Comparison of ENCODE assay signal across 18 mouse cellular contexts in genomic region chr5:32989959-32990640, GRCm38 (mm10). TPM values are rescaled to one million over a fixed set of nuclear protein-coding genes. Genes with fewer than 3 reads are reported as not detected.
DNase-seq lines count a peak whose midpoint lies in the region; ATAC-seq and TF ChIP-seq lines count a peak whose summit lies in the region.
"Had no signal": no experiment of that assay in that cellular context is flagged by ENCODE, and none has a peak within 500 bp of the region (broad histone marks: within the 10 kb centered on the region; RNA-seq: fewer than 3 reads in every experiment).

No protein-coding gene starts in this region.

- no peak for DNase-seq in forebrain, postnatal 0 days
- no peak for DNase-seq in forebrain, embryonic 11.5 days (ENCODE audit: low spot score)
- DNase-seq in brain, adult 2 months (ENCODE audit: low read depth, low spot score): peak; percentile 94
- DNase-seq in left cerebral cortex, adult 18-20 months (ENCODE audit: low spot score in 2 of 2): peak; percentile 56 to 70
- no peak for DNase-seq in Muller cell, postnatal 12 days (ENCODE audit: inconsistent ontology term)
- DNase-seq: adrenal gland, postnatal 36 days; cerebellum, adult 18-20 months; embryo, embryonic 11 days; gastrocnemius, postnatal 10 days; thymus, postnatal 25 days had no signal

- H3K4me2 ChIP-seq in forebrain, postnatal 0 days (ENCODE audit: low read depth): no peak overlapping the region
- H3K4me2 ChIP-seq in forebrain, embryonic 11.5 days (ENCODE audit: low read depth, low read length, severe bottlenecking): no peak overlapping the region
- no peak overlapping the region for H3K4me2 ChIP-seq in intestine, embryonic 15.5 days (replicated peaks)
- H3K4me2 ChIP-seq in intestine, postnatal 0 days (replicated peaks; ENCODE audit: low read depth): no peak overlapping the region
- no peak overlapping the region for H3K4me2 ChIP-seq in liver, embryonic 12.5 days
- H3K4me2 ChIP-seq: hindbrain, embryonic 14.5 days; liver, embryonic 11.5 days had no signal

- no peaks in the 10 kb centered on the region for H3K27me3 ChIP-seq in forebrain, postnatal 0 days (ENCODE audit: insufficient read depth, low read length)
- no peaks in the 10 kb centered on the region for H3K27me3 ChIP-seq in forebrain, embryonic 11.5 days (ENCODE audit: control insufficient read depth, insufficient read depth, low read length)
- H3K27me3 ChIP-seq in intestine, embryonic 15.5 days (replicated peaks): no peaks in the 10 kb centered on the region
- no peaks in the 10 kb centered on the region for H3K27me3 ChIP-seq in intestine, postnatal 0 days (replicated peaks; ENCODE audit: control insufficient read depth, insufficient read depth, low read length)
- H3K27me3 ChIP-seq in liver, embryonic 12.5 days (replicated peaks): no peaks in the 10 kb centered on the region

- H3K4me1 ChIP-seq in forebrain, postnatal 0 days (ENCODE audit: insufficient read depth): peaks cover 8% of the 10 kb centered on the region; the same call in 1 of the 2 replicates
- H3K4me1 ChIP-seq in forebrain, embryonic 11.5 days (replicated peaks; ENCODE audit: control insufficient read depth, insufficient read depth, low read length): no peaks in the 10 kb centered on the region
- no peaks in the 10 kb centered on the region for H3K4me1 ChIP-seq in intestine, embryonic 15.5 days (replicated peaks)
- no peaks in the 10 kb centered on the region for H3K4me1 ChIP-seq in intestine, postnatal 0 days (replicated peaks; ENCODE audit: control insufficient read depth, insufficient read depth, low read length)
- peaks cover 6% of the 10 kb centered on the region; the same call in 1 of the 2 replicates for H3K4me1 ChIP-seq in liver, embryonic 12.5 days

- peak overlapping the region; percentile 54 for H3K27ac ChIP-seq in forebrain, postnatal 0 days (ENCODE audit: low read depth, low read length)
- H3K27ac ChIP-seq in forebrain, embryonic 11.5 days (ENCODE audit: low read depth, low read length): no peak overlapping the region
- no peak overlapping the region for H3K27ac ChIP-seq in intestine, embryonic 15.5 days
- H3K27ac ChIP-seq in intestine, postnatal 0 days (ENCODE audit: low read depth, low read length): no peak overlapping the region
- no peak overlapping the region for H3K27ac ChIP-seq in liver, embryonic 12.5 days
- H3K27ac ChIP-seq: hindbrain, embryonic 14.5 days had no signal

- no peak overlapping the region for H3K4me3 ChIP-seq in forebrain, postnatal 0 days (ENCODE audit: low read depth, low read length)
- no peak overlapping the region for H3K4me3 ChIP-seq in forebrain, embryonic 11.5 days (ENCODE audit: low read depth, low read length)
- H3K4me3 ChIP-seq in intestine, embryonic 15.5 days (replicated peaks): no peak overlapping the region
- no peak overlapping the region for H3K4me3 ChIP-seq in intestine, postnatal 0 days (ENCODE audit: low read depth, low read length)
- no peak overlapping the region for H3K4me3 ChIP-seq in liver, embryonic 12.5 days
- H3K4me3 ChIP-seq: erythroblast, embryonic 14.5 days; midbrain, embryonic 10.5 days had no signal

- H3K9me3 ChIP-seq in forebrain, postnatal 0 days (ENCODE audit: low read length): no peaks in the 10 kb centered on the region
- no peaks in the 10 kb centered on the region for H3K9me3 ChIP-seq in forebrain, embryonic 11.5 days (ENCODE audit: control insufficient read depth, low read length)
- H3K9me3 ChIP-seq in intestine, embryonic 15.5 days: no peaks in the 10 kb centered on the region
- H3K9me3 ChIP-seq in intestine, postnatal 0 days (ENCODE audit: control insufficient read depth): no peaks in the 10 kb centered on the region
- H3K9me3 ChIP-seq in liver, embryonic 12.5 days (replicated peaks): no peaks in the 10 kb centered on the region
- H3K9me3 ChIP-seq: midbrain, embryonic 10.5 days had no signal

- 69% methylated on average over 13 of the region's 13 CpGs for WGBS in forebrain, postnatal 0 days
- 83% methylated on average over 13 of the region's 13 CpGs for WGBS in forebrain, embryonic 11.5 days
- 75% methylated on average over 13 of the region's 13 CpGs for WGBS in intestine, embryonic 15.5 days
- WGBS in intestine, postnatal 0 days: 61% methylated on average over 13 of the region's 13 CpGs
- WGBS in liver, embryonic 12.5 days (ENCODE audit: insufficient replicate concordance): 75% methylated on average over 13 of the region's 13 CpGs

- peak; percentile 54 for ATAC-seq in forebrain, postnatal 0 days
- no peak for ATAC-seq in forebrain, embryonic 11.5 days (replicated peaks; ENCODE audit: low FRiP score)
- ATAC-seq in intestine, embryonic 15.5 days: peak; percentile 39; the same call in 1 of the 2 replicates
- no peak for ATAC-seq in intestine, postnatal 0 days
- no peak for ATAC-seq in liver, embryonic 12.5 days
- ATAC-seq: lung, postnatal 0 days had no signal

- H3K36me3 ChIP-seq in forebrain, postnatal 0 days (ENCODE audit: insufficient read depth): peaks cover 9% of the 10 kb centered on the region; the same call in 1 of the 2 replicates
- H3K36me3 ChIP-seq in forebrain, embryonic 11.5 days (ENCODE audit: control insufficient read depth, insufficient read depth, low read length): no peaks in the 10 kb centered on the region; the same call in 1 of the 2 replicates
- 0 out of 2 replicates have a peak, but pooled peaks cover 10% of the 10 kb centered on the region for H3K36me3 ChIP-seq in intestine, embryonic 15.5 days
- H3K36me3 ChIP-seq in intestine, postnatal 0 days (ENCODE audit: control insufficient read depth, insufficient read depth): 0 out of 2 replicates have a peak, but pooled peaks cover 13% of the 10 kb centered on the region
- H3K36me3 ChIP-seq in liver, embryonic 12.5 days: peaks cover 23% of the 10 kb centered on the region

- no peak for TF ChIP-seq CTCF in forebrain, postnatal 0 days (IDR thresholded peaks at IDR 0.05; ENCODE audit: low read depth)
- TF ChIP-seq CTCF in intestine, postnatal 0 days (IDR thresholded peaks at IDR 0.05; ENCODE audit: low read depth): no peak

- H3K9ac ChIP-seq in forebrain, postnatal 0 days: 0 out of 2 replicates have a peak overlapping the region, but pooled peaks have one; percentile 6
- no peak overlapping the region for H3K9ac ChIP-seq in forebrain, embryonic 11.5 days (ENCODE audit: low read length)
- no peak overlapping the region for H3K9ac ChIP-seq in intestine, embryonic 15.5 days
- no peak overlapping the region for H3K9ac ChIP-seq in intestine, postnatal 0 days (ENCODE audit: low read depth, low read length)
- H3K9ac ChIP-seq in liver, embryonic 12.5 days: no peak overlapping the region
- H3K9ac ChIP-seq: hindbrain, embryonic 14.5 days had no signal

RNA-seq across cellular contexts. Expression of gene Ywhah, which starts 28.5 kb away (rescaled TPM):
- total RNA-seq in forebrain, postnatal 0 days (2014; rRNA removed): 475 and 549 TPM in 2 replicates
- polyA plus RNA-seq in forebrain, postnatal 0 days (2015; fragmentation: Nextera tagmentation; extraction: Ambion mirVana): 744 and 971 TPM in 2 replicates
- 436 and 450 TPM in 2 replicates for polyA plus RNA-seq in forebrain, embryonic 11.5 days (2014; fragmentation: Nextera tagmentation; extraction: Ambion mirVana)
- 440 and 463 TPM in 2 replicates for polyA plus RNA-seq in intestine, embryonic 15.5 days (2015; fragmentation: Nextera tagmentation; extraction: Ambion mirVana)
- polyA plus RNA-seq in intestine, postnatal 0 days (2015; fragmentation: Nextera tagmentation; extraction: Ambion mirVana): 253 and 260 TPM in 2 replicates
- 1,000 to 10,000 TPM; 1,087 to 1,156 TPM for total RNA-seq in left cerebral cortex, adult 18-20 months (2021)
- polyA plus RNA-seq in liver, embryonic 12.5 days (2016; fragmentation: Nextera tagmentation; extraction: Ambion mirVana): 282 and 294 TPM in 2 replicates

Comparison
In these comparisons a context has a peak if more than half of its experiments do, and no peak if none do; other contexts are left out.
1. ATAC-seq: peak in forebrain, postnatal 0 days (single experiment) and intestine, embryonic 15.5 days (single experiment); none in forebrain, embryonic 11.5 days (single experiment), intestine, postnatal 0 days (single experiment) and liver, embryonic 12.5 days (single experiment).
2. DNase-seq: peak in brain, adult 2 months (single experiment) and left cerebral cortex, adult 18-20 months (2 of 2); none in forebrain, postnatal 0 days (single experiment), forebrain, embryonic 11.5 days (single experiment) and Muller cell, postnatal 12 days (single experiment).